Mouse (Mus musculus) hindbrain, embryonic 15.5 days (tissue): ENCODE results near the gene Agfg1. TPM values are rescaled to one million over a fixed set of nuclear protein-coding genes. Genes with fewer than 3 reads are reported as not detected.
A peak's percentile ranks its signal among the peaks of the same experiment; 100 is the strongest.

Experiments
- ATAC-seq: fragments of 200-750 bp; cut with Nextera tagmentation; 2 replicates; pipeline ENCODE4 v1.8.0; 2017; ENCODE audit warnings: low read depth, moderate number of reproducible peaks, moderate TSS enrichment; ENCODE audit not compliant: low FRiP score
- H3K27ac ChIP-seq: fragments of 300-500 bp; sonication (generic); replicated peaks from 2 replicates; pipeline ENCODE4 v1.5.1; 2015; ENCODE audit warnings: mild to moderate bottlenecking, inconsistent platforms
- H3K27me3 ChIP-seq: fragments of 300-500 bp; sonication (generic); 2 replicates; pipeline ENCODE4 v1.6.1; 2015; ENCODE audit warnings: control low read depth, inconsistent platforms
- H3K36me3 ChIP-seq: fragments of 300-500 bp; sonication (generic); 2 replicates; pipeline ENCODE4 v1.6.1; 2015; ENCODE audit warnings: control low read depth, inconsistent platforms
- H3K4me1 ChIP-seq: fragments of 300-500 bp; sonication (generic); replicated peaks from 2 replicates; pipeline ENCODE4 v1.6.1; 2015; ENCODE audit warnings: control low read depth, inconsistent platforms
- H3K4me2 ChIP-seq: fragments of 300-500 bp; sonication (generic); 2 replicates; pipeline ENCODE4 v1.6.1; 2015; ENCODE audit warnings: moderate library complexity, mild to moderate bottlenecking, inconsistent platforms
- H3K4me3 ChIP-seq: fragments of 300-500 bp; sonication (generic); 2 replicates; pipeline ENCODE4 v1.5.1; 2015; ENCODE audit warnings: mild to moderate bottlenecking, inconsistent platforms
- H3K9ac ChIP-seq: fragments of 300-500 bp; sonication (generic); 2 replicates; pipeline ENCODE4 v1.6.1; 2015; ENCODE audit warnings: inconsistent platforms
- H3K9me3 ChIP-seq: fragments of 300-500 bp; sonication (generic); 2 replicates; pipeline ENCODE4 v1.6.1; 2016; ENCODE audit warnings: control low read depth, inconsistent platforms
- WGBS: fragments of 180-500 bp; shearing (Covaris S2); methylation state at CpG from one replicate; pipeline ENCODE4 v1.1.7; 2015; 5-methylcytosine and 5-hydroxymethylcytosine counted together
- polyA plus RNA-seq: library from polyadenylated mRNA; unstranded; fragments of >200 nt; fragmentation: Nextera tagmentation; extraction: Ambion mirVana; gene quantifications from 2 replicates; pipeline ENCODE4 v1.2.1, GENCODE M21; 2015

Gene Agfg1
- polyA plus RNA-seq = 26.6 TPM in 2 replicates

- WGBS = under 1% methylated on average over 33 of the region's 34 CpGs
- Histone ChIP-seq H3K36me3 (no peaks in the 10 kb centered on the region), H3K9me3 (no peaks in the 10 kb centered on the region), H3K4me1 (peaks cover 36% of the 10 kb centered on the region), H3K27me3 (no peaks in the 10 kb centered on the region), H3K27ac (peak within 1 kb of the TSS; percentile 90), H3K4me3 (peak within 1 kb of the TSS; percentile 91), H3K4me2 (peak within 1 kb of the TSS; percentile 75), H3K9ac (peak within 1 kb of the TSS; percentile 83)
- ATAC-seq = peak; percentile 92
Measured at GRCm38 (mm10) chr1:82839296-82839613, at the start of gene Agfg1. Gene Agfg1 (plus strand): TSS chr1:82839483.

- Histone ChIP-seq H3K36me3 (no peaks in the 10 kb centered on the region), H3K27me3 (no peaks in the 10 kb centered on the region), H3K4me1 (no peaks in the 10 kb centered on the region), H3K9me3 (no peaks in the 10 kb centered on the region), H3K4me2 (no peak overlapping the region), H3K9ac (no peak overlapping the region), H3K27ac (no peak overlapping the region), H3K4me3 (no peak overlapping the region)
- no peak for ATAC-seq
- 73% methylated on average over 11 of the region's 11 CpGs for WGBS
Measured at GRCm38 (mm10) chr1:82791105-82791504, 48.2 kb upstream of the Agfg1 start.

- no peak overlapping the region for H3K9ac ChIP-seq
- no peak overlapping the region for H3K4me2 ChIP-seq
- H3K36me3 ChIP-seq = no peaks in the 10 kb centered on the region
- 87% methylated on average over 6 of the region's 6 CpGs for WGBS
- no peaks in the 10 kb centered on the region for H3K9me3 ChIP-seq
- H3K27me3 ChIP-seq = no peaks in the 10 kb centered on the region
- ATAC-seq = no peak
- H3K4me1 ChIP-seq = no peaks in the 10 kb centered on the region
- no peak overlapping the region for H3K4me3 ChIP-seq
- H3K27ac ChIP-seq = no peak overlapping the region
Measured at GRCm38 (mm10) chr1:82792238-82792637, 47.0 kb upstream of the Agfg1 start.

- H3K27me3 ChIP-seq = no peaks in the 10 kb centered on the region
- ATAC-seq = no peak
Measured at GRCm38 (mm10) chr1:82793110-82793509, 46.2 kb upstream of the Agfg1 start.

GRCm38 (mm10) chr1:82793986-82794385 lies 45.3 kb upstream of the Agfg1 start:
- Histone ChIP-seq H3K9ac (no peak overlapping the region), H3K27ac (no peak overlapping the region), H3K36me3 (no peaks in the 10 kb centered on the region), H3K4me2 (no peak overlapping the region), H3K4me3 (no peak overlapping the region), H3K27me3 (no peaks in the 10 kb centered on the region), H3K9me3 (no peaks in the 10 kb centered on the region), H3K4me1 (no peaks in the 10 kb centered on the region)
- no peak for ATAC-seq
- WGBS = 44% methylated on average over 4 of the region's 4 CpGs

More at GRCm38 (mm10) chr1:82793110-82793509, 46.2 kb upstream of the Agfg1 start:
- no peaks in the 10 kb centered on the region for H3K36me3 ChIP-seq
- H3K9me3 ChIP-seq = no peaks in the 10 kb centered on the region
- H3K27ac ChIP-seq = no peak overlapping the region
- no peak overlapping the region for H3K9ac ChIP-seq
- H3K4me2 ChIP-seq = no peak overlapping the region
- H3K4me1 ChIP-seq = no peaks in the 10 kb centered on the region
- WGBS = 92% methylated on average over 3 of the region's 3 CpGs
- no peak overlapping the region for H3K4me3 ChIP-seq

- Histone ChIP-seq H3K36me3 (no peaks in the 10 kb centered on the region), H3K27ac (0 out of 2 replicates have a peak overlapping the region, but pooled peaks have one; percentile 30), H3K9ac (no peak overlapping the region), H3K4me3 (no peak overlapping the region), H3K27me3 (no peaks in the 10 kb centered on the region), H3K4me2 (no peak overlapping the region), H3K4me1 (no peaks in the 10 kb centered on the region), H3K9me3 (no peaks in the 10 kb centered on the region)
- ATAC-seq = no peak
- WGBS = 88% methylated on average over 2 of the region's 2 CpGs
Measured at GRCm38 (mm10) chr1:82795211-82795610, 44.1 kb upstream of the Agfg1 start.

GRCm38 (mm10) chr1:82795702-82796443 lies 43.4 kb upstream of the Agfg1 start:
- Histone ChIP-seq H3K36me3 (no peaks in the 10 kb centered on the region), H3K4me1 (no peaks in the 10 kb centered on the region), H3K4me3 (no peak overlapping the region), H3K4me2 (no peak overlapping the region), H3K27me3 (no peaks in the 10 kb centered on the region), H3K27ac (0 out of 2 replicates have a peak overlapping the region, but pooled peaks have one; percentile 30), H3K9ac (no peak overlapping the region), H3K9me3 (no peaks in the 10 kb centered on the region)
- WGBS = 84% methylated on average over 18 of the region's 18 CpGs
- ATAC-seq = no peak

- H3K9me3 ChIP-seq = no peaks in the 10 kb centered on the region
- 91% methylated on average over 4 of the region's 4 CpGs for WGBS
- H3K27me3 ChIP-seq = no peaks in the 10 kb centered on the region
- no peak overlapping the region for H3K4me2 ChIP-seq
- no peaks in the 10 kb centered on the region for H3K4me1 ChIP-seq
- H3K4me3 ChIP-seq = no peak overlapping the region
- no peak for ATAC-seq
- no peak overlapping the region for H3K27ac ChIP-seq
- H3K9ac ChIP-seq = no peak overlapping the region
- no peaks in the 10 kb centered on the region for H3K36me3 ChIP-seq
Measured at GRCm38 (mm10) chr1:82797088-82797487, 42.2 kb upstream of the Agfg1 start.

- Histone ChIP-seq H3K4me3 (no peak overlapping the region), H3K27ac (no peak overlapping the region), H3K4me1 (no peaks in the 10 kb centered on the region), H3K36me3 (no peaks in the 10 kb centered on the region), H3K4me2 (no peak overlapping the region), H3K27me3 (no peaks in the 10 kb centered on the region), H3K9ac (no peak overlapping the region), H3K9me3 (no peaks in the 10 kb centered on the region)
- no peak for ATAC-seq
- WGBS = 56% methylated on average over 5 of the region's 5 CpGs
Measured at GRCm38 (mm10) chr1:82798304-82798703, 41.0 kb upstream of the Agfg1 start.

GRCm38 (mm10) chr1:82798922-82799321 lies 40.4 kb upstream of the Agfg1 start:
- no peak for ATAC-seq
- Histone ChIP-seq H3K4me1 (no peaks in the 10 kb centered on the region), H3K27me3 (no peaks in the 10 kb centered on the region), H3K4me3 (no peak overlapping the region), H3K36me3 (no peaks in the 10 kb centered on the region), H3K4me2 (no peak overlapping the region), H3K9ac (no peak overlapping the region), H3K9me3 (no peaks in the 10 kb centered on the region), H3K27ac (no peak overlapping the region)
- 78% methylated on average over 4 of the region's 4 CpGs for WGBS

GRCm38 (mm10) chr1:82801105-82801783 lies 38.0 kb upstream of the Agfg1 start:
- H3K27ac ChIP-seq = no peak overlapping the region
- H3K9ac ChIP-seq = no peak overlapping the region
- no peak overlapping the region for H3K4me2 ChIP-seq
- whole genome bisulfite sequencing = 75% methylated on average over 12 of the region's 12 CpGs
- H3K27me3 ChIP-seq = no peaks in the 10 kb centered on the region
- no peak overlapping the region for H3K4me3 ChIP-seq
- H3K36me3 ChIP-seq = no peaks in the 10 kb centered on the region
- ATAC-seq = no peak
- H3K4me1 ChIP-seq = no peaks in the 10 kb centered on the region
- no peaks in the 10 kb centered on the region for H3K9me3 ChIP-seq

GRCm38 (mm10) chr1:82803608-82804007 lies 35.7 kb upstream of the Agfg1 start:
- no peak for ATAC-seq
- 76% methylated on average over 7 of the region's 7 CpGs for WGBS
- H3K9me3 ChIP-seq = no peaks in the 10 kb centered on the region

More at GRCm38 (mm10) chr1:82803608-82804007, 35.7 kb upstream of the Agfg1 start:
- H3K4me2 ChIP-seq = no peak overlapping the region
- no peak overlapping the region for H3K4me3 ChIP-seq
- H3K36me3 ChIP-seq = no peaks in the 10 kb centered on the region
- H3K27ac ChIP-seq = no peak overlapping the region
- H3K4me1 ChIP-seq = no peaks in the 10 kb centered on the region
- H3K27me3 ChIP-seq = no peaks in the 10 kb centered on the region
- H3K9ac ChIP-seq = no peak overlapping the region
